12 mouse cellular contexts compared by ENCODE assay signal in the genomic region with DNA sequence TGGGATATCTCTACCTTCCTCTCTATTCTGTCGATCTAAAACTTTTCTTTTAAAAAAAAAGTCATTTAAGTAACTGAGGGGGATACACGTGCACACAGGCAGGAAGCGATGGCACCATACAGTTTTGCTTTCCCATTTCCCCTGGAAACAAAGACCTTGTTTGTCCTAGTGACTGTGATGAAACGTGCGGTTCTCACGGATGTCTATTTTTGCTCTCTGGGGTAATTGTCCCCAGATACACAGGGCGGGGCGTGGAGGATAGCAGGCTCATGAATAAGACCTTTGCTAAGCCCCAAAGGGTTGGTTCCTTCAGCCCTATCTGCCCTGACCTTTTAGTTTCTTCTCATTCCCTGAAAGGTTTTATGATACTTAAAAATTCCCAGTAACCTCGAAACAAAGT.
DNase-seq lines count a peak whose midpoint lies in the region; ATAC-seq lines count a peak whose summit lies in the region.
"Had no signal": no experiment of that assay in that cellular context is flagged by ENCODE, and none has a peak within 500 bp of the region (broad histone marks: within the 10 kb centered on the region; RNA-seq: fewer than 3 reads in every experiment).

No protein-coding gene starts in this region.

- no peak overlapping the region for H3K4me3 ChIP-seq in forebrain, embryonic 10.5 days
- no peak overlapping the region for H3K4me3 ChIP-seq in forebrain, embryonic 16.5 days (replicated peaks; ENCODE audit: low read length)
- no peak overlapping the region for H3K4me3 ChIP-seq in heart, embryonic 13.5 days
- H3K4me3 ChIP-seq in lung, embryonic 16.5 days (ENCODE audit: low read length) = no peak overlapping the region
- H3K4me3 ChIP-seq: hindbrain, embryonic 10.5 days; limb, embryonic 15.5 days; neural tube, embryonic 15.5 days had no signal

- H3K27me3 ChIP-seq in forebrain, embryonic 10.5 days (ENCODE audit: poor library complexity, severe bottlenecking) = no peaks in the 10 kb centered on the region
- H3K27me3 ChIP-seq in forebrain, embryonic 16.5 days (replicated peaks; ENCODE audit: control insufficient read depth, insufficient read depth, low read length) = no peaks in the 10 kb centered on the region
- no peaks in the 10 kb centered on the region for H3K27me3 ChIP-seq in heart, embryonic 13.5 days (replicated peaks)
- H3K27me3 ChIP-seq in lung, embryonic 16.5 days (ENCODE audit: control insufficient read depth, insufficient read depth, low read depth, low read length) = no peaks in the 10 kb centered on the region
- H3K27me3 ChIP-seq: limb, embryonic 15.5 days; neural tube, embryonic 15.5 days had no signal

- no peak for ATAC-seq in forebrain, embryonic 16.5 days
- no peak for ATAC-seq in heart, embryonic 13.5 days (ENCODE audit: extremely low read depth, insufficient number of reproducible peaks, low FRiP score, low TSS enrichment)
- peak; percentile 74 for ATAC-seq in lung, embryonic 16.5 days (ENCODE audit: low read depth)

- no peak for DNase-seq in forebrain, embryonic 10.5 days (ENCODE audit: extremely low spot score, low spot score)
- DNase-seq in CD4-positive helper T cell, adult 2 months (ENCODE audit: low read depth, low spot score) = peak; percentile 32
- DNase-seq in spleen, postnatal 14 days (ENCODE audit: low spot score in 2 of 2) = no peak
- DNase-seq in adrenal gland, postnatal 10 days = no peak
- DNase-seq in ovary, postnatal 36 days (ENCODE audit: low spot score) = no peak
- DNase-seq: adrenal gland, postnatal 14 days had no signal

- H3K9me3 ChIP-seq in forebrain, embryonic 10.5 days = no peaks in the 10 kb centered on the region
- no peaks in the 10 kb centered on the region for H3K9me3 ChIP-seq in forebrain, embryonic 16.5 days (ENCODE audit: control insufficient read depth, low read length)
- H3K9me3 ChIP-seq in heart, embryonic 13.5 days = no peaks in the 10 kb centered on the region
- H3K9me3 ChIP-seq in lung, embryonic 16.5 days (ENCODE audit: control insufficient read depth, low read length) = no peaks in the 10 kb centered on the region
- H3K9me3 ChIP-seq: hindbrain, embryonic 10.5 days; limb, embryonic 15.5 days; neural tube, embryonic 15.5 days had no signal

- H3K36me3 ChIP-seq in forebrain, embryonic 10.5 days (replicated peaks) = no peaks in the 10 kb centered on the region
- no peaks in the 10 kb centered on the region for H3K36me3 ChIP-seq in forebrain, embryonic 16.5 days (ENCODE audit: control insufficient read depth, insufficient read depth)
- peaks cover 12% of the 10 kb centered on the region for H3K36me3 ChIP-seq in heart, embryonic 13.5 days
- H3K36me3 ChIP-seq in lung, embryonic 16.5 days (ENCODE audit: control insufficient read depth, insufficient read depth, low read length) = no peaks in the 10 kb centered on the region
- H3K36me3 ChIP-seq: hindbrain, embryonic 10.5 days; limb, embryonic 15.5 days; neural tube, embryonic 15.5 days had no signal

- no peak overlapping the region for H3K9ac ChIP-seq in forebrain, embryonic 16.5 days (replicated peaks; ENCODE audit: low read depth, low read length)
- H3K9ac ChIP-seq in heart, embryonic 13.5 days = no peak overlapping the region
- no peak overlapping the region for H3K9ac ChIP-seq in lung, embryonic 16.5 days (ENCODE audit: low read length)
- H3K9ac ChIP-seq: limb, embryonic 15.5 days; neural tube, embryonic 15.5 days had no signal

- peaks cover 7% of the 10 kb centered on the region; the same call in 1 of the 2 replicates for H3K4me1 ChIP-seq in forebrain, embryonic 10.5 days
- H3K4me1 ChIP-seq in forebrain, embryonic 16.5 days (replicated peaks; ENCODE audit: control insufficient read depth, insufficient read depth, low read length) = no peaks in the 10 kb centered on the region
- H3K4me1 ChIP-seq in heart, embryonic 13.5 days = peaks cover 37% of the 10 kb centered on the region
- H3K4me1 ChIP-seq in lung, embryonic 16.5 days (replicated peaks; ENCODE audit: control insufficient read depth, insufficient read depth, low read length) = no peaks in the 10 kb centered on the region
- H3K4me1 ChIP-seq: hindbrain, embryonic 10.5 days; limb, embryonic 15.5 days; neural tube, embryonic 15.5 days had no signal

- H3K4me2 ChIP-seq in forebrain, embryonic 16.5 days (ENCODE audit: low read length) = no peak overlapping the region
- no peak overlapping the region for H3K4me2 ChIP-seq in heart, embryonic 13.5 days
- no peak overlapping the region for H3K4me2 ChIP-seq in lung, embryonic 16.5 days (ENCODE audit: low read depth, low read length)
- H3K4me2 ChIP-seq: limb, embryonic 15.5 days; neural tube, embryonic 15.5 days had no signal

- 0 out of 2 replicates have a peak overlapping the region, but pooled peaks have one; percentile 40 for H3K27ac ChIP-seq in forebrain, embryonic 10.5 days
- H3K27ac ChIP-seq in forebrain, embryonic 16.5 days (ENCODE audit: low read length) = no peak overlapping the region
- H3K27ac ChIP-seq in heart, embryonic 13.5 days (replicated peaks) = peak overlapping the region; percentile 63
- peak overlapping the region; percentile 74 for H3K27ac ChIP-seq in lung, embryonic 16.5 days (ENCODE audit: low read length)
- H3K27ac ChIP-seq: hindbrain, embryonic 10.5 days; limb, embryonic 15.5 days; neural tube, embryonic 15.5 days had no signal

- WGBS in forebrain, embryonic 10.5 days = 64% methylated on average over 9 of the region's 9 CpGs
- 77% methylated on average over 9 of the region's 9 CpGs for WGBS in forebrain, embryonic 16.5 days
- WGBS in heart, embryonic 13.5 days = 59% methylated on average over 9 of the region's 9 CpGs
- WGBS in lung, embryonic 16.5 days = 69% methylated on average over 9 of the region's 9 CpGs
